Mouse (Mus musculus): Measurements from ENCODE around the gene Morc4.

DNA sequence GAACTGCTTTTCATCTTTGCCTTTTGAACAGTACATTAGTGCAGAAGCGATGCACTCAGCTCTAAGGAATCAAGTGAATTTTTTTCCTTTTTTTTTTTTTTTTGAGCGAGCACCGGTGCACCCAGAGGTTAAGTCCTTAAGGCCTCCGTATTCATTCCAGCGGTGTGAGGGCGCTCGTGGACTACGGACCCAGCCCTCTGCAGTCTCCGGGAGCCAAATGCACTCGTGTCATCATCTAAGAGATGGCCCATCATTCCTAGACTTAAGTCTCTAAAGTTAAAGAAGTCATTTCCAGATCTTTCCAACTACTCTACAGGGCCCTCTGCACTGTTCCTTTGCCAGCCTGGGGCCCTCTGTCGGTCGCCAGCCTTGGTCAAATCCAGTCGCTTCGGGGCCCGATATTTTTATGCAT is 1.2 kb downstream of the Morc4 start:
- no peak for TF ChIP-seq EP300 (IDR thresholded peaks at IDR 0.05; ENCODE audit: insufficient read depth, low read depth, low read length)
- TF ChIP-seq POLR2A (IDR thresholded peaks at IDR 0.05; ENCODE audit: insufficient read depth, low read length): no peak
- TF ChIP-seq CTCF (IDR thresholded peaks at IDR 0.05; ENCODE audit: low read depth, low read length): no peak
